Mouse (Mus musculus) kidney, postnatal 0 days (tissue): ENCODE data around the gene Plin4. TPM values are rescaled to one million over a fixed set of nuclear protein-coding genes. Genes with fewer than 3 reads are reported as not detected.

Experiments
- ATAC-seq: fragments of 200-750 bp; cut with Nextera tagmentation; replicated peaks from 2 replicates; pipeline ENCODE4 v1.8.0; 2017; ENCODE audit warnings: low read depth, moderate number of reproducible peaks, moderate TSS enrichment, moderate library complexity; ENCODE audit not compliant: low FRiP score
- DNase-seq: peaks from one replicate; pipeline ENCODE4 v3.0.0-alpha.2; 2016; ENCODE audit warnings: low spot score
- H3K27ac ChIP-seq: fragments of 300-500 bp; sonication (generic); 2 replicates; pipeline ENCODE4 v1.5.1; 2014; ENCODE audit warnings: mild to moderate bottlenecking
- H3K27me3 ChIP-seq: fragments of 300-500 bp; sonication (generic); 2 replicates; pipeline ENCODE4 v1.6.1; 2014; ENCODE audit warnings: low read length, mixed read lengths; ENCODE audit not compliant: insufficient read depth
- H3K36me3 ChIP-seq: fragments of 300-500 bp; sonication (generic); 2 replicates; pipeline ENCODE4 v1.6.1; 2014; ENCODE audit warnings: low read length, mixed read lengths; ENCODE audit not compliant: insufficient read depth
- H3K4me1 ChIP-seq: fragments of 300-500 bp; sonication (generic); replicated peaks from 2 replicates; pipeline ENCODE4 v1.6.1; 2014; ENCODE audit warnings: antibody characterized with exemption, low read length, mixed read lengths; ENCODE audit not compliant: insufficient read depth
- H3K4me2 ChIP-seq: fragments of 300-500 bp; sonication (generic); 2 replicates; pipeline ENCODE4 v1.6.1; 2014; ENCODE audit warnings: mild to moderate bottlenecking, low read length, moderate library complexity, mixed read lengths
- H3K4me3 ChIP-seq: fragments of 300-500 bp; sonication (generic); replicated peaks from 2 replicates; pipeline ENCODE4 v1.5.1; 2014; ENCODE audit warnings: low read depth, low read length
- H3K9ac ChIP-seq: fragments of 300-500 bp; sonication (generic); 2 replicates; pipeline ENCODE4 v1.6.1; 2014; ENCODE audit warnings: low read depth, low read length
- H3K9me3 ChIP-seq: fragments of 300-500 bp; sonication (generic); replicated peaks from 2 replicates; pipeline ENCODE4 v1.6.1; 2016; ENCODE audit warnings: low read length, inconsistent platforms, mixed read lengths
- CTCF ChIP-seq: IDR thresholded peaks from 2 replicates; pipeline ENCODE4 v1.5.1; 2016; ENCODE audit warnings: antibody characterized with exemption, low read depth, mild to moderate bottlenecking, moderate library complexity
- WGBS: fragments of 180-500 bp; shearing (Covaris S2); extraction: QIAGEN DNeasy Blood & Tissue Kit; methylation state at CpG from one replicate; pipeline ENCODE4 v1.1.7; 2014; 5-methylcytosine and 5-hydroxymethylcytosine counted together
- polyA plus RNA-seq: library from polyadenylated mRNA; unstranded; fragments of >200 nt; fragmentation: Nextera tagmentation; extraction: Ambion mirVana; gene quantifications from 2 replicates; pipeline ENCODE4 v1.2.1, GENCODE M21; 2015

The Plin4 gene
- polyA plus RNA-seq, 1 experiment from 2014 or later: 0.08 TPM

DNA sequence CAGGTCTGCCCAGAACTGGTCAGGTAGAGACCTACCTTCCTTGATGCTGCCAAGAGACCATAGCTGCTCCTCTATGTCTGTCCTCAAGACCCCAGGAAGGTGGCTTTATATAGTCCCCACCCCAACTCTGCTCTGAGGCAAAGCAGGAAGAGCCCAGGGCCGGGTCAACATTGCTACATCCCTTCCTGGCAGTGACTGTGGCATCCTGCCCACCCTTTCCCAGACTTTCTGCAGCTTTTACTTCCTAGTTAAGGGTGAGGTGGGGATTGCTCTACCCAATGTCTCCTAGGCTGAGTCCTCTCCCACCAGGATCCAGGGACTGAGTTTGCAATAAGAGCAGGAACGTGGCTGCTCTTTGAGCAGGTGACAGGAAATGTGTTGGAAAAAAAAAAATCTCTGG lies 12.2 kb upstream of the Plin4 start, which contains the start of gene Lrg1:
Lrg1 (minus strand) TSS at position 176 of the 400 bp plus-strand sequence.
- H3K4me3 ChIP-seq: no peak within 1 kb of the TSS
- H3K27me3 ChIP-seq: peaks cover 27% of the 10 kb centered on the region
- H3K36me3 ChIP-seq: no peaks in the 10 kb centered on the region
- H3K4me1 ChIP-seq: peaks cover 23% of the 10 kb centered on the region
- no peak within 1 kb of the TSS for H3K4me2 ChIP-seq
- H3K9ac ChIP-seq: no peak within 1 kb of the TSS
- WGBS: 71% methylated on average over 2 of the region's 2 CpGs
- no peak within 1 kb of the TSS for H3K27ac ChIP-seq
- no peak for TF ChIP-seq CTCF
- ATAC-seq: no peak
- H3K9me3 ChIP-seq: no peaks in the 10 kb centered on the region
- DNase-seq: no peak

DNA sequence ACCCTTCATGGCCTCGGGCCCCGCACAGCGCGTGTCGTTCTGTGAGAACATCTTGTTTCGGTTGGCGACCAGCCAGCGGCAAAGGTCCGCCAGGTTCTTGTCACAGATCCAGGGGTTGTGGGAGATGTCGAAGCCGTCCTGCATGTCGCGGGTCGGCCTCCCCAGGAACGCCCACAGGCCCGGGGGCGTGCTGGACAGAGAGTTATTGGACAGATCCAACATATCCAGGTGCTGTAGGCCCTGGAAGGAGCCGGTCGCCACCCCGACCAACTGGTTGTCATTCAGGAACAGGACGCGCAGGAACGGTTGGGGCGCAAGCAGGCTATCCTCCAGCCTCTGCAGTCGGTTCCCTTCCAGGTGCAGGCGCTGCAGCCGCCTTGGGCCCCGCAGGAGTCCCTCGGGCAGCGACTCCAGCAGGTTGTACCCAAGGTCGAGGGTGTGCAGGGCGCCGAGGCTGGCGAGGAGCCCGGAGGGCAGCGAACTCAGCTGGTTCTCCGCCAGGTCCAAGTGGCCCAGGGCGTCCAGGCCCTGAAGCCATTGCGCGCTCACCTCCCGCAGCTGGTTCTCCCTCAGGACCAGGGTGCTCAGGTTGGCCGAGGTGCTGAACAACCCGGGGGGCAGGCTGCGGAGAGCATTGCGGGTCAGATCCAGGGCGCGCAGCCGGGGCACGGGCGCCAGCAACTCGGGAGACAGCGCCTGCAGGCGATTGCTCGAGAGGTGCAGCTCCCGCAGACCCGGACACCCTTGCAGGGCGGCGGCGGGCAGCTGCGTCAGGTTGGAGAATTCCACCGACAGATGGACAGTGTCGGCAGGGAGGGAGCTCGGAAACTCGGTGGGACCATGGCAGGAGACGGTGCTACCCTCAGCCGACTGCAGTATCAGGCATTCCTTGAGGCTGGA lies 10.6 kb upstream of the Plin4 start:
- TF ChIP-seq CTCF: no peak
- Histone ChIP-seq H3K27me3 (peaks cover 27% of the 10 kb centered on the region), H3K27ac (no peak overlapping the region), H3K4me1 (peaks cover 23% of the 10 kb centered on the region), H3K4me3 (peak overlapping the region; percentile 14), H3K4me2 (peak overlapping the region; percentile 45), H3K9ac (no peak overlapping the region), H3K9me3 (no peaks in the 10 kb centered on the region), H3K36me3 (no peaks in the 10 kb centered on the region)
- peak; percentile 37 for DNase-seq
- WGBS: 3% methylated on average over 66 of the region's 66 CpGs
- ATAC-seq: no peak

DNA sequence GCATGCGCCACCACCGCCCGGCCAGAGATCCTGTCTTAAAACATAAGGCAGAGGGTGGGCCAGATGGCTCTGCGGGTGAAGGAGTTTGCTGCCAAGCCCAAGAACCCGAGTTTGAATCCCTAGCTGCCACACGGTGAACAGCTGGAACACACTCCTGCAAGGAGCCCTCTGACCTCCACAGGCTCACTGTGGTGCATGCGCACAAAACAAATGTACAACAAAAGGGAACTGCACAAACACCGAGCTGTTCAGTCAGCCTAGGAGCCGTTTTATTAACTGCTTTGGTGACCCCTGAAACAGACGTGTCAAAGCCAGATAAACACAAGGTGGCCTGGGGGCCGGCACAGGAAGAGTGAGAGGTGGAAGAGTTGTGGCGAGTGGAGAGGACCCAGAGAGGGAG lies 9.8 kb upstream of the Plin4 start:
- H3K4me2 ChIP-seq: peak overlapping the region; percentile 45
- H3K36me3 ChIP-seq: no peaks in the 10 kb centered on the region
- H3K4me3 ChIP-seq: no peak overlapping the region; the same call in 1 of the 2 replicates
- peaks cover 27% of the 10 kb centered on the region for H3K27me3 ChIP-seq
- DNase-seq (peak; percentile 41), ATAC-seq (no peak)
- H3K9ac ChIP-seq: no peak overlapping the region
- no peak overlapping the region for H3K27ac ChIP-seq
- H3K4me1 ChIP-seq: peaks cover 23% of the 10 kb centered on the region
- WGBS: 27% methylated on average over 12 of the region's 12 CpGs
- TF ChIP-seq CTCF: no peak
- no peaks in the 10 kb centered on the region for H3K9me3 ChIP-seq

DNA sequence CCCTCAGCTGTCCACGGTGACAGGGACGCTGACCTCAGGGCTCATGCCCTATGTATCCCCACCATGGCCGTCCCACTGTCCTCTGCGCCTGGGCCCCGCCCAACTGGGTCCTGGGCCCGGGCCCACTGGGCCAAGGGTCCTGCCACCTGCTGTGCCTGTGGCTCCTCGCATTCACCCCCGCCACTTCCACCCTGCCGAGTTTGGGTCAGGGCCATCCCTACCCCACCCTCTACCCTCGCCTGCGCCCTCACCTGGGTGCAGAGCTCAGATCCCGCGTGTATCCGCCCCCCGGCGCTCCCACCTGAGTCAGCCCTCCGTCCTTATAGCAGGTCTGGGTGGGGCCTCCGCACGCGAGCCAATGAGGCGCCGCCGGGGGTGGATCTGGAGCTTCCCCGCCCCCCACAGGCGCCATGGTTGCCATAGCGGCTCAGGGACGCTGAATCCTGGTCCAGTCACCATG lies 7.7 kb upstream of the Plin4 start, which contains the start of gene Plin5:
Plin5 (minus strand) TSS at position 346 of the 460 bp plus-strand sequence.
- Histone ChIP-seq H3K4me1 (peaks cover 18% of the 10 kb centered on the region), H3K4me3 (peak within 1 kb of the TSS; percentile 26), H3K4me2 (peak within 1 kb of the TSS; percentile 57), H3K27ac (no peak within 1 kb of the TSS), H3K36me3 (no peaks in the 10 kb centered on the region), H3K9me3 (no peaks in the 10 kb centered on the region), H3K9ac (peak within 1 kb of the TSS; percentile 24; the same call in 1 of the 2 replicates), H3K27me3 (peaks cover 18% of the 10 kb centered on the region)
- 2% methylated on average over 27 of the region's 27 CpGs for WGBS
- TF ChIP-seq CTCF: no peak
- DNase-seq: peak; percentile 56
- peak; percentile 80 for ATAC-seq

DNA sequence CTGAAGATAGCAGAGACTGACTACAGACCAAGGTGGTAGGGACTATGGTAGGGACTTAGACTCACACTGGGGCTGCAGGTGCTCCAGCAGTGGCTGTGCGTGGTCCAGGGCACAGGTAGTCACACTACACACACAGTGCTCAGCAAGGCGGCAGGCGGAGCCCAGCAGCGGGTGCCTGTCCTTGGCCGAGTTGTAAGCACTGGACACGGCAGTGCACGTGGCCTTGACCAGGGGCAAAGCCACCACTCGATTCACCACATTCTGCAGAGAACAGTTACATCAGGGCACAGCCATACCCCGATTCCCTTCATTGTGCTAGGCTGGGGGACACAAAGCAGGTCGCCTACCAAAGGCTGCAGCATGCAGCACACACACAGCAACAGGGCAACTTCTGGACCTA lies 6.6 kb upstream of the Plin4 start:
- H3K4me2 ChIP-seq: no peak overlapping the region

DNA sequence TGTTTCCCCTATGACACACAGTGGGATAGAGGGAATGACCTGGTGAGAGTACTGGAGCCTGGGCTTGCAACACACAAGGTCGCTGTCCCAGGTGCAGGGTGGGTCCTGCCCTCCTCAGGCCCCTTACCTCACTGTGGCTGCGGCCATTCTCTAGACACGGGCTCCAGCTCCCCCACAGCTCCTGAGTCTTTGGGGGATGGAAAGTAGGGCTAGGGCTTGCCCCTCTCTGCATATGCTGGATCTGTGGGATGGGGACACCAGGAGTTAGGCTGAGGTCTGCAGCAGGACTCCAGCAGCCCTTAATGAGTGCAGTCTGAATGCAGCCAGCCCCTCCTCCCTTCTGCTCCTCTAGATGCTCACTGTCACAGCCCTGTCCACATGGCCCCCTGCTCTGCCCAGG lies 3.1 kb upstream of the Plin4 start:
- no peak for DNase-seq

More for the DNA sequence above, 6.6 kb upstream of the Plin4 start:
- 80% methylated on average over 10 of the region's 10 CpGs for WGBS
- H3K9ac ChIP-seq: no peak overlapping the region
- peaks cover 18% of the 10 kb centered on the region for H3K4me1 ChIP-seq
- ATAC-seq: no peak
- no peak for TF ChIP-seq CTCF
- no peaks in the 10 kb centered on the region for H3K9me3 ChIP-seq
- H3K36me3 ChIP-seq: no peaks in the 10 kb centered on the region
- H3K27me3 ChIP-seq: peaks cover 12% of the 10 kb centered on the region
- H3K4me3 ChIP-seq: no peak overlapping the region
- no peak overlapping the region for H3K27ac ChIP-seq
- DNase-seq: no peak

More for the DNA sequence above, 3.1 kb upstream of the Plin4 start:
- WGBS: 68% methylated on average over 3 of the region's 3 CpGs
- no peak for TF ChIP-seq CTCF
- Histone ChIP-seq H3K27ac (no peak overlapping the region), H3K9me3 (no peaks in the 10 kb centered on the region), H3K4me1 (peaks cover 6% of the 10 kb centered on the region; the same call in 1 of the 2 replicates), H3K27me3 (no peaks in the 10 kb centered on the region), H3K4me3 (no peak overlapping the region), H3K36me3 (no peaks in the 10 kb centered on the region), H3K4me2 (no peak overlapping the region), H3K9ac (no peak overlapping the region)
- no peak for ATAC-seq
